In the genomic region with DNA sequence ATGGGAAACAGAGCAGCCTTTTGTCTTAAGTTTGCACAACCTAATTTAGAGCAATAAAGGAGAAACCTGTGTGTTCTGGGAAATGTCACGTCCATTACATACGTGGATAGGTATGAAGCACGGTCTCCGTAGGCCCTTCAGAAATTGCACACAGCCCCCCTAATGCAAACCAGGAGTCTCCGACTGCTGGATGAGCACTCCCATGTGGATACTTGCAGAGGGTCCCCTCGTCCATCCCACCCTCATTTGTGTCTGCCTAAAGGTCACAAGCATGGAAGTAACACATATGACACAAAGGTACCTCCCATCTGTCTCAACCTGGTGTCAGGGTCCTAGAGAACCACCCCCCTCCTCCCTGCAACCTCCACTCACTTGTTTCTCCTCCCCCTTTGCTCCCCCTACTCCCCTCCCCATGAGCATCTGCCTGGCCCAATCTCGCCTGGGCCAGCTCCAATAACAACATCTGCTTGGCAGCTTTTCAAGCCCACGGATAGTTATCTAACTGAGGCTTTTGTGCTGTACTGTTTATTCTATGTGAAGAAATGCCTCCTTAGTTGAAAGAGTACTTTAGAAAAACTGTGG, we compare ENCODE assay signal across 8 mouse cellular contexts.
DNase-seq lines count a peak whose midpoint lies in the region; ATAC-seq and TF ChIP-seq lines count a peak whose summit lies in the region.

No protein-coding gene starts in this region.

- 31% methylated on average over 8 of the region's 8 CpGs for WGBS in intestine, embryonic 16.5 days
- 56% methylated on average over 8 of the region's 8 CpGs for WGBS in liver, embryonic 16.5 days (ENCODE audit: insufficient replicate concordance)

- CTCF ChIA-PET in Patski (lab: Charles Lee) = no interaction called here

- H3K9ac ChIP-seq in intestine, embryonic 16.5 days (ENCODE audit: low read depth, low read length) = no peak overlapping the region
- no peak overlapping the region for H3K9ac ChIP-seq in liver, embryonic 16.5 days (ENCODE audit: low read depth, low read length)

- POLR2A ChIA-PET in Patski (lab: Charles Lee) = interaction anchor here (0.7 to 0.9 kb wide), 2 partner anchors 146 to 909 kb away, joined by 3 to 4 read pairs; no protein-coding TSS in a partner anchor

- TF ChIP-seq CTCF in Patski (IDR thresholded peaks at IDR 0.05) = no peak

- H3K9me3 ChIP-seq in intestine, embryonic 16.5 days (ENCODE audit: control insufficient read depth, low read length) = no peaks in the 10 kb centered on the region
- no peaks in the 10 kb centered on the region for H3K9me3 ChIP-seq in liver, embryonic 16.5 days (replicated peaks; ENCODE audit: control insufficient read depth, low read length)

- DNase-seq in Patski (ENCODE audit: low read depth, low spot score) = peak; percentile 55
- DNase-seq in brain, adult 2 months (ENCODE audit: low read depth, low spot score) = peak; percentile 69
- DNase-seq in heart, adult 11 months = peak; percentile 98
- DNase-seq in retina, adult 2 months (ENCODE audit: low read depth, low spot score) = peak; percentile 15

- no peaks in the 10 kb centered on the region for H3K27me3 ChIP-seq in Patski
- H3K27me3 ChIP-seq in intestine, embryonic 16.5 days (replicated peaks; ENCODE audit: control insufficient read depth, insufficient read depth, low read length) = no peaks in the 10 kb centered on the region
- H3K27me3 ChIP-seq in liver, embryonic 16.5 days (ENCODE audit: control insufficient read depth, insufficient read depth, low read depth, low read length) = no peaks in the 10 kb centered on the region

- H3K4me1 ChIP-seq in intestine, embryonic 16.5 days (ENCODE audit: control insufficient read depth, insufficient read depth, low read length) = peaks cover 39% of the 10 kb centered on the region
- peaks cover 2% of the 10 kb centered on the region for H3K4me1 ChIP-seq in liver, embryonic 16.5 days (ENCODE audit: control insufficient read depth, low read depth, low read length)

- peak overlapping the region; percentile 54 for H3K27ac ChIP-seq in intestine, embryonic 16.5 days (ENCODE audit: low read length)
- no peak overlapping the region for H3K27ac ChIP-seq in liver, embryonic 16.5 days (ENCODE audit: low read length)

- in situ Hi-C loops in Patski (cut with MboI; ENCODE audit: low pct_unique_long_range_greater_than_20kb) = no loop called here

- H3K36me3 ChIP-seq in intestine, embryonic 16.5 days (ENCODE audit: control insufficient read depth, insufficient read depth, low read length) = no peaks in the 10 kb centered on the region
- H3K36me3 ChIP-seq in liver, embryonic 16.5 days (ENCODE audit: control insufficient read depth, insufficient read depth) = no peaks in the 10 kb centered on the region

- H3K4me2 ChIP-seq in intestine, embryonic 16.5 days (ENCODE audit: low read depth, low read length) = no peak overlapping the region
- H3K4me2 ChIP-seq in liver, embryonic 16.5 days (ENCODE audit: low read depth, low read length) = no peak overlapping the region

- ATAC-seq in Patski = no peak
- ATAC-seq in intestine, embryonic 16.5 days = peak; percentile 77
- peak; percentile 72 for ATAC-seq in liver, embryonic 16.5 days (ENCODE audit: low read depth)
- no peak for ATAC-seq in erythroblast, adult 5-6 weeks (replicated peaks; ENCODE audit: low FRiP score, poor library complexity, severe bottlenecking)
- ATAC-seq in monocyte, adult 5-6 weeks (replicated peaks; ENCODE audit: insufficient number of reproducible peaks, low FRiP score, low TSS enrichment, poor library complexity, severe bottlenecking) = no peak

- H3K4me3 ChIP-seq in intestine, embryonic 16.5 days (ENCODE audit: low read length) = no peak overlapping the region
- H3K4me3 ChIP-seq in liver, embryonic 16.5 days (ENCODE audit: low read depth, low read length) = no peak overlapping the region

Comparison
In these comparisons a context has a peak if more than half of its experiments do, and no peak if none do; other contexts are left out.
1. ATAC-seq: peak in intestine, embryonic 16.5 days (single experiment) and liver, embryonic 16.5 days (single experiment); none in Patski (single experiment), erythroblast, adult 5-6 weeks (single experiment) and monocyte, adult 5-6 weeks (single experiment).
2. DNase-seq: peak in every context shown above with its lines; median percentile 98 in heart, adult 11 months; 69 in brain, adult 2 months; 55 in Patski; 15 in retina, adult 2 months.